Comparison of ENCODE assay signal across 1 mouse cellular context in genomic region chr7:6360477-6361060, GRCm38 (mm10).
TF ChIP-seq lines count a peak whose summit lies in the region.

No protein-coding gene starts in this region.

TF ChIP-seq in MEL, 35 proteins besides CTCF, POLR2A, EP300 and RAD21:
- TF ChIP-seq GATA1 (IDR thresholded peaks at IDR 0.05; ENCODE audit: low read depth, low read length) (no peak), ELF1 (IDR thresholded peaks at IDR 0.05; ENCODE audit: low read depth, low read length) (no peak)
TF ChIP-seq in MEL: peak in this region for 0.
